Mouse (Mus musculus) embryonic fibroblast, embryonic 13.5 days (primary cell): ENCODE measurements around the gene Cldn19.

Source experiments
- CTCF ChIP-seq: IDR thresholded peaks from 2 replicates; pipeline ENCODE4 v1.5.1; 2011; ENCODE audit warnings: mild to moderate bottlenecking, control low read depth, low read length, moderate library complexity, borderline replicate concordance; ENCODE audit not compliant: insufficient read depth
- POLR2A ChIP-seq: IDR thresholded peaks from 2 replicates; pipeline ENCODE4 v1.6.1; 2011; ENCODE audit warnings: low read depth, mild to moderate bottlenecking, control low read depth, low read length, moderate library complexity

GRCm38 (mm10) chr4:119234348-119234747, 20.9 kb upstream of the Cldn19 start:
- TF ChIP-seq POLR2A (no peak), CTCF (no peak)
